Mouse (Mus musculus) right cerebral cortex, adult 2 months (tissue): ENCODE data around the gene Lmx1b.
A peak's percentile ranks its signal among the peaks of the same experiment; 100 is the strongest.

Source experiments
- DNase-seq, 2 experiments: peaks; one replicate each; pipeline ENCODE4 v3.0.0; 2021 to 2022; ENCODE audit warnings: low spot score in 2 of 2

Gene Lmx1b

DNA sequence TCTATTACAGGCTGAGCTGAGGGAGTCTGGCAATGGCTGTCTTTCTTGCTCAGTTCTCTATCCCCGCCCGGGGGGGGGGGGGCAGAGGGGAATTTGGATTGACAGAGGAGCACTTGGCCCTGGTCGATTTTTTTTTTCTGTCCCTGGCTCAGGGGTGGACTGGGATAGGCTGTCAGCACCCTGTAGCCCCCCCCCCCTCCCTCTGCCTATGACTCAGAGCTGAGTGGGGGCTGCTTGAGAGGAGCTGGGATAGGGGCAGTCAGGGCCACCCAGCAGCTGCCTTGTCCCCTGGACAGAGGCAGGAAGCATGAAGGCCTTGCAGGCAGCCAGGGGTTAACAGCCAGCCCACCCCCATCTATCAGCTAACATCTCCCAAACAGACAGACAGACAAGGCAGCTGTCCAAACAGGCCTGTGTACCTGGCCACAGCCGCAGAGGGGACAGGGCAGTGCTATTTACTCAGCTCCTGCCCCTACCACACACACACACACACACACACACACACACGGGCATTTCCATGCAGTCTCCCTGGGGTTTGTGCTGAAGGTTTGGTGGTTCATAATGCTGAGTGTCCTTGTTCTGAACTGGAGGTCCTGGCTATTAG lies 57.8 kb downstream of the Lmx1b start:
- DNase-seq, result no peak

GRCm38 (mm10) chr2:33581866-33582265 lies 58.4 kb downstream of the Lmx1b start:
- no peak for DNase-seq

DNA sequence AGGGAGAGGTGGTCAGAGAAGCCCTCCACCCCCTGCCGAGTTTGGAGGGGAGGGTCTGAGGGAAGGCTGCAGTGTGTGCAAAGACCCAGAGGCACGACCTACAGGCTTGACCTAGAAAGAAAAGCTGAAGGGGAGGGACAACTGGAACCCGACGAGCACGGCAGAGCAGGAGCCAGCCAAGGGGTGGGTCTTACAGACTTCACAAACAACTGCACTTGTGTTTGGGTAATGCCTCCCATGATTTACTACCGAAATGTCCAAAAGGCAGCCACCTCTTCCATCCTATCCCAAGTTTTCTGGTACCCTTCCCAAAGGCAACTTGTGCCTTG lies 58.9 kb downstream of the Lmx1b start:
- DNase-seq, result no peak

DNA sequence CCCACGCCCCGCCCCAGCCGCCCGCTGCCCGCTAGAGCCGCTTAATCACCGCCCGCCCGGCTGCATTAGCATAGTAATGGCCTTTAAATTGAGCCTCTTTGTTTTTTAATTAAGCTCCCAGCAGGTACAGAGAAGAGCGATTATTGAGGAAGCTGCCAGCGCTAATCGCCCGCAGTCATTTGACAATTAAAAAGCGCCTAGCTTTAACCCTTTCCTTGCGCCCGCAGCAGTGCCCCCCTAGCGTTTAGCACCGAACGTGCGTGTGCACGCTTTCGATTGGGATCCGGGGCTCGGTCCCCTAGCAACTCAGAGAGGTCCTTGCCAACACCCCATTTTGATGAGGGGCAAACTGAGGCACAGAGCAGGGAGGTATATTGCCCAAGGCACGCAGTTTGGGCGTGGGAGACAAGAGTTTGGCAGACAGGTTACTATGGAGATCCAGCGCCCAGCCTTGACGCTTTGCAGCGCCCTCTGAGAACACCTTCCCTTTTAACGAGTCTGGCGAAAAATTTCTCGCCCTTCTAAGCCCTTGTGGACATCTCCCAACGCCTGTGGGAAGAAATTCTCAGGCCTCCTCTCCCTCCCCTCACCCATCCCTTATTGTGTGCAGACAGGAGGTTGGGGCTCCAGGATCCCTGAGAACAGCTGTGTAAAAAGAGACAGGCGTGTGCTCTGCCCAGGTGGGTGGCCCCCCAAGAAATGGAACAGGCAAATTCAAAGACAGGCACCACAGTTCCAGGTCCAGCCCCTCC lies 59.4 kb downstream of the Lmx1b start:
- DNase-seq, result peak; percentile 40 to 48

DNA sequence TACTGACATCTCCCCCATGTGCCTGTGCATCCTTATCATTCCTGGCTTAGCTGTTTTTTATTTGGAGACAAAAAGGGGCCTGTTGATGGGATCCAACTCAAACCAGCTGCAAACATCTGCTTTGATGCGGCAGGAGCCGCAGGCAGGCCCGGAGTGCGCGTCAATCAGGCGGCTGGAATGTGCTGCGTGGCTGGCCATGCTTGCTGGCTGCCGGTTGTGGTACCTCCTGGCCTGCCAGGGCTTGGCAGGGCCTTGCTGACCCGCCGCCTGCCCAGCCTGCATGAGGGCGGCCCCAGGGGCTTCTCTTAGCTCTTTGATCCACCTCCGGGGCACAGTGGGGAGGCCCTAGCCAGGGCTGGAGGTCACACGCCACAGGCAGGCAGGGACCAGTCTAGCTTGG lies 64.9 kb downstream of the Lmx1b start:
- no peak for DNase-seq

DNA sequence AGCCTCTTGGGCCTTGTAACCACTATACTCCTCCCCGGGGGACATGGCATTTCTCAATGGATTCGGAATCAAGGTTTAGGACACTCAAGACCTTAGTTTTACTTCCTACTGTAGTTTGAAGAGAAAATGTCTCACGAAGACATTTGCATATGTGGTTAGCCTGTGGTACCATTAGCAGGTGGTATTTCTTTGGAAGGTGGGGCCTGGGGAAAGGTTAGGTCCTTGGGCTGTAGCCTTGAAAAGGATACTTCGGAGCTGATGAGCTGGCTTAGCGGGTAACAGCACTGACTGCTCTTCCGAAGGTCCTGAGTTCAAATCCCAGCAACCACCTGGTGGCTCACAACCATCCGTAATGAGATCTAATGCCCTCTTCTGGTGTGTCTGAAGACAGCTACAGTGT lies 67.2 kb downstream of the Lmx1b start:
- no peak for DNase-seq

- DNase-seq, result no peak
Measured at GRCm38 (mm10) chr2:33571219-33571824, 69.0 kb downstream of the Lmx1b start.

DNA sequence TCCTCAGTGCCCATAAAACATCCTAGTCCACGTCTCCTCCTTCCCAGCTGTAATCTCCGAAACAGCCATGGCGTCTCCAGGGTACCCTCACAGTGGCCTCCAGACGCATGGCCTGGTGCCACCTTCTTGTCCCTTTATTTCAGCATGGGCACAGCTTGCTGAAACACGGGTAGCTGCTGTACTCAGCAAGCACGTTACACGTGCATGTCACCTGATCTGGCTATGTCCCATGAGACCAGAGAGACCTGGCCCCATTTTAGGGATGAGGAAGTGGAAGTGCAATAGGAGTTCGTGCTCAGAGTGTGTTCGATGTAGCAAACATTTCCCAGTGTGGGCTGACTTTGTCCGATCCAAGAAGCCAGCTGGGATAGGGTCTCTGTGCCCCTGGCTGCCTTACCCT lies 70.6 kb downstream of the Lmx1b start:
- DNase-seq, result no peak

DNA sequence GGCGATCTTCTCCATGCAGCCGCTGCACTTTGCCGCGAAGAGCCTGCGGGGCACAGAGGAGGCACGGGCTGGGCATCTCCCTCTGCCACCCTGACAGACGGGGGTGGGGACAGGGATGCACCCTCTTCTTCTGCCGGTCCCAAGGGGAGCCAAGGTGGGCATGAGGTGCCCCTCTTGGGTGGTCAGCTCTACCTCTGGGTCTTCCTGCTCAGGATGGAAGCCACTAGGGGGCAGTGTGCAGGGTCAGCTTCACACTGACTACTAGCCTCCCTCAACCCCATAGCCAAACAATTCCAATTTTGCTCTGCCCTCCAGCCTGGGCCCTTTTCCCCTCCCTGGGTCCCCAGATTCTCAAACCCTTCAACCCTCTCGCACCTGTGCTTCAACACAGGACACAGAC lies 71.1 kb downstream of the Lmx1b start:
- DNase-seq, result no peak

GRCm38 (mm10) chr2:33565886-33566285 lies 74.4 kb downstream of the Lmx1b start:
- DNase-seq, result peak in 1 of 2 experiments; percentile 40

- no peak for DNase-seq
Measured at GRCm38 (mm10) chr2:33564748-33565147, 75.6 kb downstream of the Lmx1b start.

- DNase-seq, result peak; percentile 62 to 67
Measured at GRCm38 (mm10) chr2:33559752-33560151, 80.6 kb downstream of the Lmx1b start.

DNA sequence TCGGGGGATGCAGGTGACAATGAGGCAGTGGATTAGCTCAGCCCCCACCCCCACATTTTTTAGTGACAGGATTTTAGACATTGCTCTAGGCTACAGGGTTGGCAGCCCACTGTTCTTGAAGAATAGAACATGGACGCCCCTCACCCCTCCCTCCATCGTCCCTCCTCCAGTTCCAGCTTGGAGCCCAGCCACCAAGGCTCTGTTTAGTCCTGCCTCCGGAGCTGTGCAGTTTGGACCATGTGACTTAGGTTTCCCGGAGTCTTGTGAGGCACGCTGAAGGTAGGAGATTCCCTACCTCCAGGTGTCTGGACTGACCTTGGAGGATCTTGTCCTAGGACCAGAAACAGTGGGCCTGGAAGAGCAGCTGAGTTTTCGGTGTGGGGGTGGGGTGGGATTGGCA lies 81.0 kb downstream of the Lmx1b start:
- DNase-seq, result peak; percentile 38 to 39

DNA sequence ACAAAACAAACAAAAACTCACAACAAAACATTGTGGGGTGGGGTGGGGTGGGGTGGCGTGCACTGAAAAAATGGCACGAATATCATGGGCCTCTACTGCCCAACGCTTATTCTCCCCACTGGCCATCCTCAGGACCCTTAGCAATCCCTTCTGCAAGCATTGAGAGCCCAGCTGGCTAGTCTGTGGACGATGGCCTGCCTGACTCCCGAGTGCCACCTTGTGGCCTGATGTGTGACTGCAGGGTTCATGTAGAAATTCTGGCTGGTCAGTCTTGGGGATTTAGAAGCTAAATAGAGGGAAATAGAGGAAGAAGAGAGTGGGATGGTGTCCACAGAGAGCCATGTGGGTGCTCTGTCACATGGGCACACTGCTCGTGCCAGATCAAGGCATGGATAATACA lies 82.1 kb downstream of the Lmx1b start:
- DNase-seq, result peak; percentile 90 to 91

GRCm38 (mm10) chr2:33555573-33555972 lies 84.7 kb downstream of the Lmx1b start:
- DNase-seq, result no peak

GRCm38 (mm10) chr2:33552672-33553071 lies 87.6 kb downstream of the Lmx1b start:
- no peak for DNase-seq

DNA sequence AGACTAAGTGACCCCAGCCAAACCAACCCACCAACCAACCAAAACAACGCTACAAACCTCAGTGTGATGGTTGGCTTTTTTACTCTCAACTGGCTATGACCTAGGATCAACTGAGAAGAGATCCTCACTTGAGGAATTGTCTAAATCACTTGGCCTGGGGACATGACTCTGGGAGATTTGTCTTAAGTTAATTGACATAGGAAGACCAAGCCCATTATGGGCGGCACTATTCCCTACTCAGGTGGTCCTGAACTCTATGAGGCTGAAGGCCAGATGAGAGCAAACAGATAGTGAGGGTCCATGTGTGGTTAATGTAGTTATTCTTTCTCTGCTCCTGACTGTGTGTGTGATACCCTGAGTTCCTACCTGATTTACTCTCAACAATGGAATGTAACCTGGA lies 92.7 kb downstream of the Lmx1b start:
- no peak for DNase-seq

GRCm38 (mm10) chr2:33546879-33547278 lies 93.4 kb downstream of the Lmx1b start:
- DNase-seq, result peak; percentile 95 to 97

DNA sequence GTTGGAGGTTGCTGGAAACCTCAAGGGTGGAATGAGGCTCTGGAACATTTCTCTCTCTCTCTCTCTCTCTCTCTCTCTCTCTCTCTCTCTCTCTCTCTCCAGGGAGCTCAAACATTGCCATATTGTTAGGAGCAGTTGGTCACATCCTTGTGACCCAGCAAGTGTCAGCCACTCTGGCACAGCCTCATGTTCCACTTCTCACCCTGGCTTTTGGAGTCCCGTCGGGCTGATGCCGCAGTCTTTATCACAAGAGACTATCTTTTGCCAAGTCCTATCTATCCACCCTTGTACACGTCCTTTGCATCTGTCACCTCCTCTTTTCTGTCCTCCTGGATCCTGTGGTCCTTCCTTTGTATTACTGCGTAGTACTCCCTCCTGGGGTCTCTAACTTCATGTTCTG lies 94.3 kb downstream of the Lmx1b start:
- no peak for DNase-seq

GRCm38 (mm10) chr2:33544781-33545566 lies 95.3 kb downstream of the Lmx1b start:
- peak; percentile 38 to 42 for DNase-seq

DNA sequence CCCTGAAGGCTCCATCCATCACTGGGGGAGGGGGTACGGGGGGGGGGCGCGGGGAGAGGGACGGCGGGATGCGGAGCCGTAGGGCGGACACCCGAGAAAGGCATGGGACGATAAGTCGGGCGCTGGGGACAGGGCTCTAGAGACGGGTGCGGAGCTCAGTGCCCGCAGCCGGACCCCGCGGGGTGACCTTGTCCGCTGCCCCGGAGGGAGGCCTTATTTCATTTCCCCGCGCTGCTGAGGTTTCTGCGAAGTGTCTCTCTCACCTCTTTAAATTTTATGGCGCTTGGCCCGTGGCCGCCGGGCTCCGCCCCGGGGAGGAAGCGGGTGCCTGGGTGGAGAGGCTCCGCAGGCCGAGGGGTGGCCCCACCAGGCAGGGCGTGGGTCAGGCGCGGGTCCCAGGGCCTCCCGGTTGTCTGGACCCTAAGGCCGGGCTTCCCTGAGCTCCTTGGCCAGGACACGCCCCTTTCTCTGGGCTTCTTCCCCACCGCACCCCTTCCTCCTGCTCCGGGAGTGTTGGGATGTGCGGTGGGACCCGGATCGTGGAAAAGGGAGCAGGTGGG lies 96.0 kb downstream of the Lmx1b start:
- no peak for DNase-seq
